Mouse (Mus musculus) thymus, postnatal 4 days (tissue): Measurements from ENCODE around the gene Aanat.
A peak's percentile ranks its signal among the peaks of the same experiment; 100 is the strongest.

Experiments used
- DNase-seq: peaks from one replicate; pipeline ENCODE4 v3.0.0; 2021

Gene Aanat

GRCm38 (mm10) chr11:116586310-116586709 lies at the start of gene Aanat:
Gene Aanat, plus strand, starts transcription at chr11:116586432.
- no peak for DNase-seq

- no peak for DNase-seq
Observed at GRCm38 (mm10) chr11:116536685-116537084, 49.5 kb upstream of the Aanat start.

GRCm38 (mm10) chr11:116537388-116537787 lies 48.8 kb upstream of the Aanat start:
- no peak for DNase-seq

GRCm38 (mm10) chr11:116538142-116538735 lies 48.0 kb upstream of the Aanat start:
- no peak for DNase-seq

- DNase-seq = no peak
Observed at GRCm38 (mm10) chr11:116541183-116541582, 45.0 kb upstream of the Aanat start.

- DNase-seq = peak; percentile 63
Observed at GRCm38 (mm10) chr11:116543110-116543509, 43.1 kb upstream of the Aanat start.

- no peak for DNase-seq
Observed at GRCm38 (mm10) chr11:116547296-116548060, 38.8 kb upstream of the Aanat start.

GRCm38 (mm10) chr11:116548780-116549179 lies 37.5 kb upstream of the Aanat start:
- DNase-seq = no peak

GRCm38 (mm10) chr11:116549273-116550038 lies 36.8 kb upstream of the Aanat start:
- no peak for DNase-seq

GRCm38 (mm10) chr11:116550748-116551147 lies 35.5 kb upstream of the Aanat start:
- no peak for DNase-seq

GRCm38 (mm10) chr11:116552194-116552593 lies 34.0 kb upstream of the Aanat start:
- DNase-seq = no peak

GRCm38 (mm10) chr11:116554171-116554878 lies 31.9 kb upstream of the Aanat start:
- DNase-seq = peak; percentile 59

- no peak for DNase-seq
Observed at GRCm38 (mm10) chr11:116555572-116555971, 30.7 kb upstream of the Aanat start.

- no peak for DNase-seq
Observed at GRCm38 (mm10) chr11:116556308-116556707, 29.9 kb upstream of the Aanat start.

GRCm38 (mm10) chr11:116565283-116566041 lies 20.8 kb upstream of the Aanat start:
- DNase-seq = no peak

GRCm38 (mm10) chr11:116567531-116567930 lies 18.7 kb upstream of the Aanat start:
- DNase-seq = no peak

- DNase-seq = no peak
Observed at GRCm38 (mm10) chr11:116570821-116571220, 15.4 kb upstream of the Aanat start.

- no peak for DNase-seq
Observed at GRCm38 (mm10) chr11:116571767-116572679, 14.2 kb upstream of the Aanat start.

- no peak for DNase-seq
Observed at GRCm38 (mm10) chr11:116572756-116573543, 13.3 kb upstream of the Aanat start.

GRCm38 (mm10) chr11:116574486-116574885 lies 11.7 kb upstream of the Aanat start:
- no peak for DNase-seq
